Mouse (Mus musculus) lung, postnatal 0 days (tissue): ENCODE data around the gene Efl1. TPM values are rescaled to one million over a fixed set of nuclear protein-coding genes. Genes with fewer than 3 reads are reported as not detected.

Source experiments
- ATAC-seq: fragments of 200-750 bp; cut with Nextera tagmentation; 2 replicates; pipeline ENCODE4 v1.8.0; 2017; ENCODE audit warnings: moderate library complexity
- DNase-seq: peaks from one replicate; pipeline ENCODE4 v3.0.0-alpha.2; 2016; ENCODE audit warnings: low spot score
- H3K27ac ChIP-seq: fragments of 300-500 bp; sonication (generic); 2 replicates; pipeline ENCODE4 v1.5.1; 2014; ENCODE audit warnings: antibody characterized with exemption, mild to moderate bottlenecking, low read length, mixed read lengths
- H3K27me3 ChIP-seq: fragments of 300-500 bp; sonication (generic); replicated peaks from 2 replicates; pipeline ENCODE4 v1.6.1; 2014; ENCODE audit warnings: low read length, mixed read lengths; ENCODE audit not compliant: insufficient read depth
- H3K36me3 ChIP-seq: fragments of 300-500 bp; sonication (generic); 2 replicates; pipeline ENCODE4 v1.6.1; 2014; ENCODE audit warnings: low read length, mixed read lengths; ENCODE audit not compliant: insufficient read depth
- H3K4me1 ChIP-seq: fragments of 300-500 bp; sonication (generic); 2 replicates; pipeline ENCODE4 v1.6.1; 2014; ENCODE audit warnings: antibody characterized with exemption, low read depth, low read length, mixed read lengths; ENCODE audit not compliant: insufficient read depth
- H3K4me2 ChIP-seq: fragments of 300-500 bp; sonication (generic); replicated peaks from 2 replicates; pipeline ENCODE4 v1.6.1; 2014; ENCODE audit warnings: low read depth, mild to moderate bottlenecking, low read length, moderate library complexity, mixed read lengths
- H3K4me3 ChIP-seq: fragments of 300-500 bp; sonication (generic); 2 replicates; pipeline ENCODE4 v1.5.1; 2014; ENCODE audit warnings: low read depth, low read length
- H3K9ac ChIP-seq: fragments of 300-500 bp; sonication (generic); replicated peaks from 2 replicates; pipeline ENCODE4 v1.6.1; 2014; ENCODE audit warnings: low read depth, mild to moderate bottlenecking
- H3K9me3 ChIP-seq: fragments of 300-500 bp; sonication (generic); 2 replicates; pipeline ENCODE4 v1.6.1; 2016; ENCODE audit warnings: low read length, mixed read lengths
- CTCF ChIP-seq: IDR thresholded peaks from 2 replicates; pipeline ENCODE4 v1.5.1; 2016; ENCODE audit warnings: antibody characterized with exemption, mild to moderate bottlenecking
- EP300 ChIP-seq: IDR thresholded peaks from 2 replicates; pipeline ENCODE4 v1.6.1; 2016; ENCODE audit warnings: antibody characterized with exemption, mild to moderate bottlenecking, control low read depth
- WGBS: fragments of 180-500 bp; shearing (Covaris S2); extraction: QIAGEN DNeasy Blood & Tissue Kit; methylation state at CpG from one replicate; pipeline ENCODE4 v1.1.7; 2014; 5-methylcytosine and 5-hydroxymethylcytosine counted together
- polyA plus RNA-seq: library from polyadenylated mRNA; unstranded; fragments of >200 nt; fragmentation: Nextera tagmentation; extraction: Ambion mirVana; gene quantifications from 2 replicates; pipeline ENCODE4 v1.2.1, GENCODE M21; 2015

Gene Efl1
- 13.9 and 14.3 TPM in 2 replicates for polyA plus RNA-seq

DNA sequence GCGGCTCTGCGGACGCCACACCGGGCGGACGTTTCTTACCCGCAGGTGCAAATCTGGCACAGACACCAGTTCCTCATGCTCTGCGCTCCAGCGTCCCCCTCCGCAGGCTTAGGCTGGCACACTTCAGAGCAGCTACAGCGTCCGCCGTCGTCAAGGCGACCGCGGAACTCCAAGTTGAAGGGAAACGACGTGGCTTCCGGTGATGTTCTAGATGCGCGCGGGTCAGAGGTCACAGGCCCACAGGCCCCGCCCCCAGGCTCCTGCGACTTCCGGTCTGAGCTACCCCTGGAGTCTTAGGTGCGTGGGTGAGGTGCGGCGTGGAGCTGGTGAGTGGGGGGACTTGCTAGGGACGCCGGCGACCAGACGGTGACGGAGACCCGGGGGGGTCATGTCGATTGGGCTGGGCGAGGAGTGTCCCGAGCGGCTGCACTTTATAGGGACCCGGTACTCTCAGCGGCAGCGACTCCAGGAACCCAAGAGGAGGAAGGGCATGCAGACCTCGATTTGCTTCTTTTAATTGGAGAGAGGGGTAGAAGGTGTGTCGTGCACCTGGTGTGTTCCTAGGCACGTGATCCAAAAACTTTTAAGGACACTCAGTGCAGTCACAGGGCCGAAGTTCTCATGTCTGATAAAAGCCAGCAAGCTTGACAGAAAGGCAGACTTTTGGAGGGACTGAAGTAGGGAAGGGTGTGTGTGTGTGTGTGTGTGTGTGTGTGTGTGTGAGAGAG, at the start of gene Efl1, which contains the start of gene Saxo2:
Gene Efl1, plus strand, starts transcription at position 262 of the 728 bp plus-strand sequence.
Gene Saxo2, minus strand, starts transcription at position 176 of the 728 bp plus-strand sequence.
- TF ChIP-seq CTCF: peak; percentile 39
- no peak for TF ChIP-seq EP300
- peak within 1 kb of the TSS; percentile 55 for H3K9ac ChIP-seq
- H3K9me3 ChIP-seq: no peaks in the 10 kb centered on the region
- peak; percentile 97 for DNase-seq
- 0 out of 2 replicates have a peak, but pooled peaks cover 2% of the 10 kb centered on the region for H3K4me1 ChIP-seq
- peak within 1 kb of the TSS; percentile 59 for H3K27ac ChIP-seq
- 1% methylated on average over 44 of the region's 46 CpGs for WGBS
- no peaks in the 10 kb centered on the region for H3K36me3 ChIP-seq
- ATAC-seq: peak; percentile 99
- H3K27me3 ChIP-seq: no peaks in the 10 kb centered on the region
- peak within 1 kb of the TSS; percentile 64 for H3K4me2 ChIP-seq
- peak within 1 kb of the TSS; percentile 59 for H3K4me3 ChIP-seq

DNA sequence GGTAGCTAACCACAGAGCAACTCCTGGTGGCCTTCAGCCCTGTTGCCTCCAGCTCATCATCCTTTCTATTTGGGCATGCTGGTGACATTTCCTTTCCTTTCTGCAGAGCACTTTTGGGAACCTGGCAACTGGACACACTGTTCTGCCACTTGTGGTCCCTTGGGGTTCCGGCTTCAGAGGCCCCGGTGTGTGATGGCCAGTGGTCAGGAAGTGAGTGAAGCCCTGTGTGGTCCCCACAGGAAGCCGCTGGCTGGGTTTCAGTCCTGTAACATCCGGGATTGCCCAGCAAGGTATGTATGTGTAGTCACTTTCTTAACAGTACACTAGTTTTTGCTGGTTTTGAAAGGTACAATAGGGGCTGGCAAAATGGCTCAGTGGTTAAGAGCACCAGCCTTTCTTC, 46.4 kb upstream of the Efl1 start:
- H3K4me3 ChIP-seq: no peak overlapping the region
- no peak overlapping the region for H3K4me2 ChIP-seq
- no peak overlapping the region for H3K27ac ChIP-seq
- no peak for TF ChIP-seq CTCF
- no peak for TF ChIP-seq EP300
- ATAC-seq (no peak), DNase-seq (no peak)
- no peak overlapping the region for H3K9ac ChIP-seq
- no peaks in the 10 kb centered on the region for H3K36me3 ChIP-seq
- no peaks in the 10 kb centered on the region for H3K27me3 ChIP-seq
- no peaks in the 10 kb centered on the region for H3K9me3 ChIP-seq
- 70% methylated on average over 4 of the region's 4 CpGs for WGBS
- no peaks in the 10 kb centered on the region for H3K4me1 ChIP-seq

DNA sequence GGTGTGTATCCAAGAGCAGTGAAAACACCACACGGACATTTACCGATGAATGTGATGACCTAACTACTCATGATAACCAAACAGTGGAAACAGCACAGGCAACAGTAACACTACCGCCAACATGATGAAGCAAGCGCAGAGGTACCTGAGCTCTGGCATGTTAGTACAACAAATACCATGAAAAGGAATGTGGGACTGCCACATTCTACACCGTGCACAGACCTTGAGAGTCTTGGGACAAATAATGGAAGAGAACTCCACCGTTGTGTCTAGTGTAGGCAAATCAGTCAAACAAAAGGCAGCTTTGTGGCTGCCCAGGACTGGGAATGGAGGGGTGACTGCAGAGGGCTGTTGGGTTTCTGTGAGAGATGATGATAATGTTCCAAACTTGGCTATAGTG, 43.0 kb upstream of the Efl1 start:
- Histone ChIP-seq H3K4me1 (no peaks in the 10 kb centered on the region), H3K4me2 (no peak overlapping the region), H3K36me3 (no peaks in the 10 kb centered on the region), H3K9ac (no peak overlapping the region), H3K4me3 (no peak overlapping the region), H3K27ac (no peak overlapping the region), H3K27me3 (no peaks in the 10 kb centered on the region), H3K9me3 (no peaks in the 10 kb centered on the region)
- peak; percentile 82 for DNase-seq
- peak; percentile 97 for ATAC-seq
- TF ChIP-seq EP300 (peak; percentile 89), CTCF (no peak)
- WGBS: 60% methylated on average over 6 of the region's 6 CpGs

GRCm38 (mm10) chr7:82609629-82610028, 38.8 kb upstream of the Efl1 start:
- Histone ChIP-seq H3K9ac (no peak overlapping the region), H3K27me3 (no peaks in the 10 kb centered on the region), H3K36me3 (no peaks in the 10 kb centered on the region), H3K9me3 (no peaks in the 10 kb centered on the region), H3K4me3 (no peak overlapping the region), H3K27ac (no peak overlapping the region), H3K4me1 (no peaks in the 10 kb centered on the region), H3K4me2 (no peak overlapping the region)
- TF ChIP-seq CTCF (peak; percentile 67), EP300 (no peak)
- WGBS: 55% methylated on average over 3 of the region's 3 CpGs
- peak; percentile 44 for DNase-seq
- ATAC-seq: no peak

DNA sequence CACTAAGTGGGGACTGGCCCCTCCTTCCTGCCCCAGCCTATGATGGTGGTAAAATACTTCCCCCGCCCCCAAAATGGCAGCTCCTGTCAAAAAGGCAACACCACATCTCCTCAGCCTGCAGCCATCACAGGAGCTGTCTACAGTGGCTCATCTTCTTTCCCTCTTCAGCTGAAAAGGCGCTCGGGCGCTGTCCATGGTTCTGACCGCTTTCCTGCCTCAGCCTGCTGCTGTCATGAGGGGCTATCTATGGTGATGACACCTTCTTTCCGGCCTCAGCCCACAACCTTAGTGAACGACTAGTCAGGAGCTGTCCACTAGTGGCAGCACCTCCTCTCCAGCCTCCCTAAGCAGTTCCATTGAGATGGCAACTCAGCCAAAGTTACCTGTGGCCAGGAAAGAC, 23.1 kb upstream of the Efl1 start:
- Histone ChIP-seq H3K27me3 (no peaks in the 10 kb centered on the region), H3K4me1 (no peaks in the 10 kb centered on the region), H3K9me3 (no peaks in the 10 kb centered on the region), H3K4me2 (no peak overlapping the region), H3K27ac (no peak overlapping the region), H3K36me3 (no peaks in the 10 kb centered on the region), H3K4me3 (no peak overlapping the region), H3K9ac (no peak overlapping the region)
- peak; percentile 23 for DNase-seq
- ATAC-seq: no peak
- TF ChIP-seq EP300: no peak
- no peak for TF ChIP-seq CTCF
- WGBS: 17% methylated on average over 7 of the region's 7 CpGs

GRCm38 (mm10) chr7:82647183-82647582, 1.2 kb upstream of the Efl1 start:
- H3K9me3 ChIP-seq: no peaks in the 10 kb centered on the region
- H3K27ac ChIP-seq: no peak overlapping the region
- no peak overlapping the region for H3K9ac ChIP-seq
- TF ChIP-seq EP300 (no peak), CTCF (no peak)
- 81% methylated on average over 3 of the region's 3 CpGs for WGBS
- H3K4me1 ChIP-seq: 0 out of 2 replicates have a peak, but pooled peaks cover 2% of the 10 kb centered on the region
- no peak overlapping the region for H3K4me2 ChIP-seq
- no peaks in the 10 kb centered on the region for H3K36me3 ChIP-seq
- DNase-seq (no peak), ATAC-seq (no peak)
- no peaks in the 10 kb centered on the region for H3K27me3 ChIP-seq
- H3K4me3 ChIP-seq: no peak overlapping the region
